Mouse (Mus musculus) kidney, postnatal 0 days (tissue): ENCODE data around the gene Apoc4. TPM values are rescaled to one million over a fixed set of nuclear protein-coding genes. Genes with fewer than 3 reads are reported as not detected.

Source experiments
- ATAC-seq: fragments of 200-750 bp; cut with Nextera tagmentation; replicated peaks from 2 replicates; pipeline ENCODE4 v1.8.0; 2017; ENCODE audit warnings: low read depth, moderate number of reproducible peaks, moderate TSS enrichment, moderate library complexity; ENCODE audit not compliant: low FRiP score
- DNase-seq: peaks from one replicate; pipeline ENCODE4 v3.0.0-alpha.2; 2016; ENCODE audit warnings: low spot score
- H3K27ac ChIP-seq: fragments of 300-500 bp; sonication (generic); 2 replicates; pipeline ENCODE4 v1.5.1; 2014; ENCODE audit warnings: mild to moderate bottlenecking
- H3K27me3 ChIP-seq: fragments of 300-500 bp; sonication (generic); 2 replicates; pipeline ENCODE4 v1.6.1; 2014; ENCODE audit warnings: low read length, mixed read lengths; ENCODE audit not compliant: insufficient read depth
- H3K36me3 ChIP-seq: fragments of 300-500 bp; sonication (generic); 2 replicates; pipeline ENCODE4 v1.6.1; 2014; ENCODE audit warnings: low read length, mixed read lengths; ENCODE audit not compliant: insufficient read depth
- H3K4me1 ChIP-seq: fragments of 300-500 bp; sonication (generic); replicated peaks from 2 replicates; pipeline ENCODE4 v1.6.1; 2014; ENCODE audit warnings: antibody characterized with exemption, low read length, mixed read lengths; ENCODE audit not compliant: insufficient read depth
- H3K4me2 ChIP-seq: fragments of 300-500 bp; sonication (generic); 2 replicates; pipeline ENCODE4 v1.6.1; 2014; ENCODE audit warnings: mild to moderate bottlenecking, low read length, moderate library complexity, mixed read lengths
- H3K4me3 ChIP-seq: fragments of 300-500 bp; sonication (generic); replicated peaks from 2 replicates; pipeline ENCODE4 v1.5.1; 2014; ENCODE audit warnings: low read depth, low read length
- H3K9ac ChIP-seq: fragments of 300-500 bp; sonication (generic); 2 replicates; pipeline ENCODE4 v1.6.1; 2014; ENCODE audit warnings: low read depth, low read length
- H3K9me3 ChIP-seq: fragments of 300-500 bp; sonication (generic); replicated peaks from 2 replicates; pipeline ENCODE4 v1.6.1; 2016; ENCODE audit warnings: low read length, inconsistent platforms, mixed read lengths
- CTCF ChIP-seq: IDR thresholded peaks from 2 replicates; pipeline ENCODE4 v1.5.1; 2016; ENCODE audit warnings: antibody characterized with exemption, low read depth, mild to moderate bottlenecking, moderate library complexity
- WGBS: fragments of 180-500 bp; shearing (Covaris S2); extraction: QIAGEN DNeasy Blood & Tissue Kit; methylation state at CpG from one replicate; pipeline ENCODE4 v1.1.7; 2014; 5-methylcytosine and 5-hydroxymethylcytosine counted together
- polyA plus RNA-seq: library from polyadenylated mRNA; unstranded; fragments of >200 nt; fragmentation: Nextera tagmentation; extraction: Ambion mirVana; gene quantifications from 2 replicates; pipeline ENCODE4 v1.2.1, GENCODE M21; 2015

The Apoc4 gene
- 0.26 and 0.60 TPM in 2 replicates for polyA plus RNA-seq

- 51% methylated on average over 8 of the region's 8 CpGs for WGBS
- DNase-seq = no peak
- H3K9ac ChIP-seq = no peak within 1 kb of the TSS
- no peaks in the 10 kb centered on the region for H3K4me1 ChIP-seq
- H3K27me3 ChIP-seq = no peaks in the 10 kb centered on the region
- TF ChIP-seq CTCF = no peak
- no peak for ATAC-seq
- no peaks in the 10 kb centered on the region for H3K36me3 ChIP-seq
- H3K27ac ChIP-seq = no peak within 1 kb of the TSS
- H3K4me3 ChIP-seq = no peak within 1 kb of the TSS
- no peak within 1 kb of the TSS for H3K4me2 ChIP-seq
- H3K9me3 ChIP-seq = no peaks in the 10 kb centered on the region
Observed at GRCm38 (mm10) chr7:19681202-19681694, at the start of gene Apoc4, which contains the start of gene Gm44805. Apoc4 (minus strand) TSS chr7:19681479. Gm44805 (minus strand) TSS chr7:19681423.

GRCm38 (mm10) chr7:19726541-19726940 is 45.3 kb upstream of the Apoc4 start:
- 81% methylated on average over 4 of the region's 4 CpGs for WGBS
- ATAC-seq (no peak), DNase-seq (no peak)
- Histone ChIP-seq H3K4me1 (no peaks in the 10 kb centered on the region), H3K4me3 (no peak overlapping the region), H3K27me3 (no peaks in the 10 kb centered on the region), H3K27ac (no peak overlapping the region), H3K9me3 (peaks cover 2% of the 10 kb centered on the region), H3K36me3 (peaks cover 69% of the 10 kb centered on the region), H3K4me2 (no peak overlapping the region), H3K9ac (no peak overlapping the region)
- no peak for TF ChIP-seq CTCF

- peaks cover 55% of the 10 kb centered on the region for H3K36me3 ChIP-seq
- DNase-seq (no peak), ATAC-seq (0 out of 2 replicates have a peak, but pooled peaks have one; percentile 18)
- no peak overlapping the region for H3K9ac ChIP-seq
- H3K9me3 ChIP-seq = peaks cover 11% of the 10 kb centered on the region
- no peak overlapping the region for H3K4me3 ChIP-seq
- no peaks in the 10 kb centered on the region for H3K4me1 ChIP-seq
- no peaks in the 10 kb centered on the region for H3K27me3 ChIP-seq
- TF ChIP-seq CTCF = no peak
- 92% methylated on average over 12 of the region's 12 CpGs for WGBS
- H3K4me2 ChIP-seq = no peak overlapping the region
- no peak overlapping the region for H3K27ac ChIP-seq
Observed at GRCm38 (mm10) chr7:19724167-19724566, 42.9 kb upstream of the Apoc4 start.

- Histone ChIP-seq H3K9me3 (peaks cover 11% of the 10 kb centered on the region), H3K27me3 (no peaks in the 10 kb centered on the region), H3K36me3 (peaks cover 54% of the 10 kb centered on the region), H3K27ac (peak overlapping the region; percentile 42; the same call in 1 of the 2 replicates), H3K4me3 (no peak overlapping the region), H3K9ac (no peak overlapping the region), H3K4me2 (no peak overlapping the region), H3K4me1 (no peaks in the 10 kb centered on the region)
- 84% methylated on average over 6 of the region's 6 CpGs for WGBS
- DNase-seq (peak; percentile 43), ATAC-seq (no peak)
- no peak for TF ChIP-seq CTCF
Observed at GRCm38 (mm10) chr7:19722754-19723195, 41.5 kb upstream of the Apoc4 start.

GRCm38 (mm10) chr7:19719200-19719599 is 37.9 kb upstream of the Apoc4 start:
- DNase-seq (no peak), ATAC-seq (no peak)
- TF ChIP-seq CTCF = no peak
- 91% methylated on average over 4 of the region's 4 CpGs for WGBS
- Histone ChIP-seq H3K27ac (no peak overlapping the region), H3K4me2 (no peak overlapping the region), H3K9me3 (peaks cover 11% of the 10 kb centered on the region), H3K4me3 (no peak overlapping the region), H3K4me1 (no peaks in the 10 kb centered on the region), H3K27me3 (no peaks in the 10 kb centered on the region), H3K36me3 (peaks cover 33% of the 10 kb centered on the region), H3K9ac (no peak overlapping the region)

- Histone ChIP-seq H3K36me3 (peaks cover 28% of the 10 kb centered on the region), H3K4me1 (no peaks in the 10 kb centered on the region), H3K9me3 (peaks cover 11% of the 10 kb centered on the region), H3K4me3 (no peak overlapping the region), H3K9ac (no peak overlapping the region), H3K27me3 (no peaks in the 10 kb centered on the region), H3K27ac (no peak overlapping the region), H3K4me2 (no peak overlapping the region)
- WGBS = 84% methylated on average over 5 of the region's 5 CpGs
- DNase-seq = no peak
- ATAC-seq = no peak
- no peak for TF ChIP-seq CTCF
Observed at GRCm38 (mm10) chr7:19718297-19718952, 37.1 kb upstream of the Apoc4 start.
